Mouse (Mus musculus) thymus, postnatal 14 days (tissue): ENCODE data around the gene Hist1h4a.
"Not testable (repeated sequence)": the region's sequence is repeated elsewhere in the genome, so short reads cannot be mapped to it uniquely, and the experiment has no call there.

Experiments
- DNase-seq: peaks from one replicate; pipeline ENCODE4 v3.0.0; 2021

The Hist1h4a gene

DNA sequence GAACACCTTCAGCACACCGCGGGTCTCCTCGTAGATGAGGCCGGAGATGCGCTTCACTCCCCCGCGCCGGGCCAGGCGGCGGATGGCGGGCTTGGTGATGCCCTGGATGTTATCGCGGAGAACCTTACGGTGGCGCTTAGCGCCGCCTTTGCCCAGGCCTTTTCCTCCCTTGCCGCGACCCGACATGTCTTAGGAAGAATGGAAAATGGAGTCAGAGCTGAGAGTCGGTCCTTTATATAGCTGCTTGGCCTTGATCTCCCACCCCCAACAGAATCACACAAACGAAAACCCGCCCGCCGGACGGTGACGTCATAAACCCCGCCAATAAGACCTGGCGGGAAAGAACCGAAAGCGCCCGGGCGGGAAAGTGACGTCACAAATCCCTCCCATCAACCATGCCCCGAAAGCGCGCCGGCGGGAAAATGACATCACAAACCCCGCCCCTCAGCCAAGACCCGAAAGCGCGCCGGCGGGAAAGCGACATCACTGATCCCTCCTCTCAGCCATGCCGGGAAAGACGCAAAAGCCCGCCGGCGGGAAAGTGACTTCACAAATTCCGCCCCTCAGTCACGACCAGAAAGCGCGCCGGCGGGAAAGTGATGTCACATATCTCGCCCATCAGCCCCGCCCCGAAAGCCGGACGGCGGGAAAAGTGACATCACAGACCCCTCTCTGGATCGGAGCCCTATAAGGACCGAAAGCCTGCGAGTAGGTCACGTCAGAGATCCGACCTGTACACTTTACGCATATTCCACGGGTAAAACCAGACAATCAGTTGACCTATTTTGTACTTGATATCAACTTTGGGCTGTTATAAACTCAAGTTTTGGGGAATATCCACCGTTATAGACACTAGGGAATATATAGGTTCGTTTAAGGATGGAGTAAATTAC lies at the start of gene Hist1h4a:
Gene Hist1h4a (minus strand): TSS at position 259 of the 893 bp plus-strand sequence.
- peak; percentile 99 for DNase-seq

DNA sequence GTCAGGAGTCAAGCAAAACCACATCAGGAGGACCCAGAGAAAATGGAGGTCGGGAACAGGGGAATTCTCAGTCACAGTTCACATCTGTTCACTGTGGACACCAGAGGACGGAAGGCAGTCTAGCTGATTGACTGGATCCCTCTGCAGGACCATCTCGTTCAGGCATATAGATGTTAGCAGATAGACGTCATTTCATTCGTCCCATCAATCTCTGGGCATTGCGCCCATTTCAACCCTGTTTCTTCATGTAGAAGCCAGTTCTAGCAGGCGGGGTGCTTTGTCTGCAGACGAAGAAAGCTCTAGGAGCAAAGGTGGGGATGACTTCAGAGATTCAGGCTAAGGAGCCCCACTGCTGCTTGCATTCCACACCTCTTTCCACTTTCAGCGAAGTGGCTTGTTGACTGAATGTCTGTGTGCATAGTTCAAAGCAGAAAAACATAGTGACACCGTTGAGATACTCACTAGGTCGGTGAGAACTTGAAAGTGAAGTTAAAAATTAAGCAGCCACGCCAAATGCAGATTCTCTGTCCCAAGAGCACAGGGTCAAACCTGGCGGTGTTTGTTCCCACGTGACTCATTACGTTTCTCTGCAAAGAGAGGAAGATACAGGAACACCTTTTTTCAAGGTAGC lies 45.5 kb upstream of the Hist1h4a start, which contains the start of gene Slc17a2:
Gene Slc17a2 (plus strand): TSS at position 572 of the 631 bp plus-strand sequence.
- no peak for DNase-seq

DNA sequence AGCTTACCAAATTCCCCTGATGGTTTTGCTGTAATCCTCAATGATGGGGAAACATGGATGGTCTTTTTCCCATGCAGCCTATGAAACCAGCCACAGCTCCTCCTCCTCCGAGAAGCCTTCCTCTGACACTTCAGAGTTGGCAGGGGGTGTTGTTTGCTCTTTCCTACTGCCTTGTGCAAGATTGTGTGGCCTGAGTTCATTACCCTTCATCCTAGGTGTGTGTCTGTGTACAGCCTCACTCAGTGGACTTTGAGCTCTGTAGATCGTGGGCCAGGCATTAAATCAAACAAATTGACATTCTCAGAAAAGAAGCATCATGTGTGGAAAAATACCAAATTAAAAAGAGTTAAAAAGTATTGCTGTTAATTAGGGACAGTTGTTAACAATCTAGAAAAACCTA lies 43.5 kb upstream of the Hist1h4a start:
- DNase-seq: no peak

DNA sequence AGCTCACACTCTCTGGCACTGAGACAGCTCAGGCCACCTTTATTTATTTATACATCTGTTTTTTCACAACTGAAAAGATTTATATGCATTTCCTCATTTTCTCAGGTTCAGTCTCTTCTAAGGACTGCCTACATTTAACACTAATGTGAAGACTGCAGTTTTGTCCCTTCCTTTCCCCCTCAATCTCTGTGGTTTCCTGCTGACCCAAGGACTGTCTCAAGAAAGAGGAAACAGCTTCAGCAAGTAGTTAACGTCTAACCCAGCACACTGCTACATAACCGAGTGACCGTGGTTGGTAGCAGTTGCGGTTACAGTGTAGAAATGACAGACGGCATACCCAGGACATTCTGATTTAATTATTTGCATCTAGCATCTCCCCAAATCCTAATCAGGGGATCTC lies 38.4 kb upstream of the Hist1h4a start:
- DNase-seq: no peak

DNA sequence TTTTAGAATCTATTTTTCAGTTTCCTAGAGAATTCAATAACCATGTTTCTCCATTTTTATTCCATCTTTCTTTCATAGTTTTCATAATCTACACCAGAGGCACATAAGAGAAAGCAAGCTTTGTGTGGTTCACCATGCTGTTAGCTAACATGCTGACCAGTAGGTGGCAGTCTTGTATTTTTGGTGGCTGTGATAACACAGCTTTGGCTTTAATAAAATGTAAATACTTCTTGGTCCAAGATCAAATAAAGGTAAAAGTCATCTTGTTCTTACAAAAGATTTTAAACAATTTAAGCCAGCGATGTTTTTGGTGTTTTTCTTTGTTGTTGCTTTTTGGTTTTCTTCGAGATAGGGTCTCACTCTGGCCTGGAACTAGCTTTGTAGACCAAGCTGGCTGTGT lies 31.5 kb upstream of the Hist1h4a start:
- DNase-seq: peak; percentile 60

DNA sequence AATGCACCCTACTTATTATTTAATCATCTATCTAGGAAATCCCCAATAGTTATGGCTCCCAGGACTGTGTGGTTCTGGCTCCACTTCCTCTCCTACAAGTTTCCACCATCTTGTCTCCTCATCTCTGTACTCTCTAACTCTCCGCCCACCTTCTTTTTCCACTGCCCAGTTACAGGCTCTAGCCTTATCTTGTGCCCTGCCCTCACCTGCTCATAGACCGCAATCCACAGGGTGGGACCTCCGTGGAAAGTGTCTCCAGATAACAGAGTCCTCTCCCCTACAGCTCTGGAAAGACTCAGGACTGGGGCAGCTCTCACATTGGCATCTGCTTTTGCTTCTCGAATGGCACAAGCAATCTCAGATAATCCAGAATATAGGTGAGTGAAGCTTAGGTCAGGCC lies 18.0 kb upstream of the Hist1h4a start:
- no peak for DNase-seq

DNA sequence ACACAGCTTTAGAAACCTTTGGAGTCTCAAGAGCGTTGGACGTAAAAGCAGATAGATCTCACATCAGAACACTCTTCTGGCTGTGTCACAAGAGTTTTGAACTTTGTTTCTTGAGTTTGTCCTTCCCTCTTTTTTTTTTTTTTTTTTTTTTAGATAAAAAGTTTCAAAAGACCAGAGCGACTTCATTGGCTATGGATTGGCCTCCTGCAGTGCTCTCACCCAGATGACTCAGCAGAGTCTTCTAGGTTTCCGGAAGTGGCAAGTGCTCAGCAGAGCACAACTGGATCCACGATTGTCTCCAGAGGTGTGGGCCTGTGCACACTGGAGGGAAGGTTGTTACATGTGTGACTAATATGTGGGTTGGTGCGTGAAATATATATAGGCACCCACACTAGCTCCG lies 17.3 kb upstream of the Hist1h4a start:
- DNase-seq: no peak

DNA sequence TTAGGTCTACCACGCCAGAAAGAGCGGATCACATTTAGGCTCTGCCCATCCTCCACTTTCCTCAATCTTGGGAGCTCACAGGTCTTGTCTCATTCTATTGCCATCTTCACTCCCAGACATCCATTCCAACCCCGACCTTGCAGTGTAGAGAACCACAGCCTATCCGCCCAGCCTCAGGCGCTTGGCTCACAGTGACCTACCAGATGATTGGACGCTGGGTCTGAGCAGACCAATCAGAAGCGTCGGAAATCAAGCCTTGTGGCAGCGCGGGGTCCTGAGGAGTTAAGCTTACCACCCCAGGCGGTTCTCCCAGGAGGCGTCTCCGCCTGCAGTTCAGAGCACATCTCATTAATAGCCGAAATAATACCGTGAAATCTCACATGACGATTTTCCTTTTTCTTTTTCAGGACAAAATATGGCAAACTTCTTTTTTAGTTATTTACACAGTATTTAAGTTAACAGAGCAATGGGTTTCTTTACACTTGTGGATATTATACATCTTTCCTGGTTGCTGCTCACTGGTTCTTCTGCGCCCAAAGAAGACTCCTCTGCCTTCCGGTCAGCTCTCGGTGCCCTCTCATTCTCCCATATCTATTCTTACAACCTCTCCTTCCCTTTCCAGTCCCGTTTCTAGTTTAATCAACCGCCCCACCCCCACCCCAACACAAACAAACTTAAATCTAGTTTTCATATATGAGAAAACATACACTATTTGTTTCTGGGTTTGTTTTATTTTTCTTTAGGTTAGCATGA lies 11.7 kb upstream of the Hist1h4a start:
- no peak for DNase-seq

DNA sequence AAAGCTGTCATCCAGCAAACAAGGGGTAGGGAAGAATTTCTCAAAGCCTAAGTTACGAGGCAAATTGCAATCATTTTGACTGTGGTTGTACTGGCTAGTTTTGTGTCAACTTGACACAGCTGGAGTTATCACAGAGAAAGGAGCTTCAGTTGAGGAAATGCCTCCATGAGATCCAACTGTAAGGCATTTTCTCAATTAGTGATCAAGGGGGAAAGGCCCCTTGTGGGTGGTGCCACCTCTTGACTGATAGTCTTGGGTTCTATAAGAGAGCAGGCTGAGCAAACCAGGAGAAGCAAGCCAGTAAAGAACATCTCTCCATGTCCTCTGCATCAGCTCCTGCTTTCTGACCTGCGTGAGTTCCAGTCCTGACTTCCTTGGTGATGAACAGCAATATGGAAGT lies 8.6 kb upstream of the Hist1h4a start, which contains the start of gene Trim38:
Gene Trim38 (plus strand): TSS at position 301 of the 400 bp plus-strand sequence.
- DNase-seq: not testable (repeated sequence)

DNA sequence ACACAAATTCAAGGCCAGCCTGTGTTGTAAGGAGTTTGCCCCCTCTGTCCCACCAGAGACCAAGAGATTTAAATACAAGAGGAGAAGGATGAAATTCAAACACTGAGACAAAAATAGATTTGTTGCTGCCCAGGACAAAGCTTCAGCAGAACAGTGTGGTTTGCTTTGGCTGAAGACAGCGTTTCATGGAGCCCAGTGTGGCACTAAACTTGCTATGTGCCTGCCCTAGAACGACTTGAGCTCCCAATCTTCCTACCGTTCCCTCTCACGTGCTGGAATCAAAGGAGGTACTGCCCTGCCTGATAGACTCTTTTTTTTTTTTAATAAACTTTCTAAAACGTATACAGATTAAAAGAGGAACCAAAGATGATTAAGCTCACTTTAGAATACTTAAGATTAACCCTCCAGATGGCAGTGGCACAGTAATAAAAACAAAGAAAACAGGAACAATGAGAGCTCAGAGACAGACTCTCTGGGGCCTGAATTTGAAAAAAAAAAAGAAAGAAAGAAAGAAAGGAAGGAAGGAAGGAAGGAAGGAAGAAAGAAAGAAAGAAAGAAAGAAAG lies 7.9 kb upstream of the Hist1h4a start:
- no peak for DNase-seq

DNA sequence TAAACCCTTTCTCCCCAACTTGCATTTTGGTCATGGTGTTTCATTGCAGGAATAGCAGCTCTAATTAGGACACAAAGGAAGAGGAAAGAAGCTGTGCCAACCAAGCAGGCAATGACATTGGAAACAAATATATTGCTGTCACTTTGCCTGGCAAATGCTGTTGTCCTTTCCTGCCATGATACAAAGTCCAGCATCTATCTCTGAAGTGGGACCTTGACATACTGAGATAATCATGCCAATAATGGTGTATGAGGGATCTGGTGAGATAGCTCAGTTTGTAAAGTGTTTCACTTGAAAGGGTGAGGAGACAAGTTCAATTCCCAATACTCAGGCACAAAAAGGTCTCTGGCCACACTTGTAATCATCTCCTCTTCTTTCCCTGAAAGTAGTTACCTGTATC lies 5.7 kb upstream of the Hist1h4a start:
- no peak for DNase-seq

DNA sequence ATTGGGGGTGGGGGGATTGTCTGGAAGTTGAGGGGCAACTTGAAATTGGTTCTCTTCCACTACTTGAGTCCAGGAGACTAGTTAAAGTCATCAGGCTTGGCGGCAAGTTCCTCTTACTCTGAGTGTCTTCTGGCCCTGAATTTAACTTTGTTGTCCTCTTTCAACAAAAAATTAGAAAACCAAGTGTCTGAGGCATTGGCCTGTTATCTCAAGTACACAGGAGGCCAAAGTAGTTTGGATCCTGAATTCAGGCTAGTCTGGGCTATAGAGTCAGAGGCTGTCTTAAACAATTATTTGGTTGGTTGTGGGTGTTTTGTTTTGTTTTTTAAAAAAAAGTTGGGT lies 4.1 kb upstream of the Hist1h4a start:
- DNase-seq: no peak

DNA sequence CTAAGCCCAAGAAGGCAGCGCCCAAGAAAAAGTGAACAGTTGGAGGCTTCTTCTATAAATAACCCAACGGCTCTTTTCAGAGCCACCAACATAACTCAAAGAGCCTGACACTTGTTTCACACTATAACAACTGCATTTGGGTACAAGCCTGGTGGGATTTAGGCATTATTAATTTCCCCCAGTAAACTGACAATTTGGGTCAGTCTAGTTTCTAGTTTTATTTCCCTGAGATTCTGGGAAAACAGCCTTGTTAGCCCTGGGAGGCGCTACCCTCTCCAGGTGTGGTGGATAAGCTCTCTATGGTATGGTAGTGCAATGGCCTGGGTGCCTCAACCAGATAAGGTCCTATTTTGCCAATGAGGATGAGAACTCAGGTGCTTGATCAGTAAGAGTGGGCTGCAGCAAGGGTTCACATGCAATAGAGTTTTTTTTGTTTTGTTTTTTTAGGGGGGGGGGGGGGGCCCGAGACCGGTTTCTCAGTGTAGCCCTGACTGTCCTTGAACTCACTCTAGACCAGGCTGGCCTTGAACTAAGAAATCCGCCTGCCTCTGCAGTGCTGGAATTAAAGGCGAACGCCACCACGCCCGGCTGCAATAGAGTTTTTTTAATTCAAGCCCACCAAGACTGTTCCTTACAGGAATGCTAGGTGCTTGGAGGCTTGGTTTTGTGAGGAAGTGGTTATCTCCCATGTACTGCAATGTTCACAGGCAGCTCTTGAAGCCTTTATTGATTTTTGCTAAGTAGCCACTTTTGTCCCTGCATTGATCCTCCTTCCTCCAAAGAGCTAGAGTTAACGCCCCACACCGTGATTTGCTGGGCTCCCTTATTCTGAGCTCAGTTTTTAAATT lies 3.5 kb upstream of the Hist1h4a start:
- DNase-seq: no peak

DNA sequence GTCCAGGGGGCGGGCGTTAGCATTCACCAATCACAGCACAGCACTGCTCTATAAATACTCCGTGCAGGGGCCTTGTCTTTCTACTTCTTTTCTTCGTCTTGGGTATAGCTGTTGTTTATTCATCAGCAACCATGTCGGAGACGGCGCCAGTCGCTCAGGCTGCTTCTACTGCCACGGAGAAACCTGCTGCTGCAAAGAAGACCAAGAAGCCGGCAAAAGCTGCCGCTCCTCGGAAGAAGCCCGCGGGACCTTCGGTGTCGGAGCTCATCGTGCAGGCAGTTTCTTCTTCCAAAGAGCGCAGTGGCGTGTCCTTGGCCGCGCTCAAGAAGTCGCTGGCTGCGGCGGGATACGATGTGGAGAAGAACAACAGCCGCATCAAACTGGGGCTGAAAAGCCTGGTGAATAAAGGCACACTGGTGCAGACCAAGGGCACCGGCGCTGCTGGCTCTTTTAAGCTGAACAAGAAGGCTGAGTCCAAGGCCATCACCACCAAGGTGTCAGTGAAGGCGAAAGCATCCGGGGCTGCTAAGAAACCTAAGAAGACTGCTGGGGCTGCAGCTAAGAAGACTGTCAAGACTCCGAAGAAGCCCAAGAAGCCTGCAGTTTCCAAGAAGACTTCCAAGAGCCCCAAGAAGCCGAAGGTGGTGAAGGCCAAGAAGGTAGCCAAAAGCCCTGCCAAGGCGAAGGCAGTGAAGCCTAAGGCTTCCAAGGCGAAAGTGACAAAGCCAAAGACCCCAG lies 2.7 kb upstream of the Hist1h4a start, which contains the start of gene Hist1h1a:
Gene Hist1h1a (plus strand): TSS at position 81 of the 738 bp plus-strand sequence.
- peak; percentile 93 for DNase-seq

DNA sequence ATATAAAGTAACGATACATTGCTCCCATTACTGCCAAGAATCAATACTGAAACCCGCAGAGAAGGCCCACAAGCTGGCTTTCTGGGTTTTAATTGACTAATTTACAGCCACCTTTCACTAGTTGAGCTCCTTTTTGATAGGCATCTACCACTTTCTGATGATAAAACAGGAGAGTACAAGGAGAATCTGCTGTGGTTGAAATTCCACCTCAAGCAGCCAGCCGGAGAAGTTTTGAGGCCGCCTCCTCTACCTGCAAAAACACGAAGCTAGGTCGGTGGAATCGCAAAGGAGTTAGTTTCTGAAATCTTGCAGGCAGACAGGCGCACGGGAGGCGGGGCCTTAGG lies 2.2 kb upstream of the Hist1h4a start:
- no peak for DNase-seq

DNA sequence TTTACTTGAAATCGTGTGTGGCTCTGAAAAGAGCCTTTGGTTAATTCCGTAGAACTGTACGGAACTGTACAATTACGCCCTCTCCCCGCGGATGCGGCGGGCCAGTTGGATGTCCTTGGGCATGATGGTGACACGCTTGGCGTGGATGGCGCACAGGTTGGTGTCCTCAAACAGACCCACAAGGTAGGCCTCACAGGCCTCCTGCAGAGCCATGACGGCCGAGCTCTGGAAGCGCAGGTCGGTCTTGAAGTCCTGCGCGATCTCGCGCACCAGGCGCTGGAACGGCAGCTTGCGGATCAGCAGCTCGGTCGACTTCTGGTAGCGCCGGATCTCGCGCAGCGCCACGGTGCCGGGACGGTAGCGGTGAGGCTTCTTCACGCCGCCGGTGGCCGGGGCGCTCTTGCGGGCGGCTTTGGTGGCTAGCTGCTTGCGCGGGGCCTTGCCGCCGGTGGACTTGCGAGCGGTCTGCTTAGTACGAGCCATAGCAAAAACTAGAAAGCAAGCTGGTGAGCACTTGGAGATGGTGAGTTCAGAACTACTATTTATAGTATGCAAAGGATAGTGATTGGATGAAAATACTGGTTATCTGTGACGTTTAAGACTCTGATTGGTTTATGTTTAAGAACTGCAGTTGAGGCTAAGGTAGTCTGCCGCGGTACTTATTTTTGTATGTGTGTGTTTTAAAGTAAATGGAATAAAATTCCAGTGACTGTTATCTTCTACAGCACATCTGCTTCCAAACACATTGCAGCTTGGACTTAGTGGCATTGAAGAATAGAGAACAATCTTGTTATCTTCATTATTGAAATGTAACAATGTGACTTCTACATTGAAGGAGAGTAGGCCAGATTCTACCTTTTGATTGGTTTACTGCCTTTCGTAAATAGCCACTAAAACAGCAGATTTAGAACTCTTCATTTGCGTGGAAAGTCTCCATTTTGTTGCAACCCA lies 1.1 kb upstream of the Hist1h4a start, which contains the start of gene Hist1h3a:
Gene Hist1h3a (minus strand): TSS at position 516 of the 951 bp plus-strand sequence.
- DNase-seq: peak; percentile 74

DNA sequence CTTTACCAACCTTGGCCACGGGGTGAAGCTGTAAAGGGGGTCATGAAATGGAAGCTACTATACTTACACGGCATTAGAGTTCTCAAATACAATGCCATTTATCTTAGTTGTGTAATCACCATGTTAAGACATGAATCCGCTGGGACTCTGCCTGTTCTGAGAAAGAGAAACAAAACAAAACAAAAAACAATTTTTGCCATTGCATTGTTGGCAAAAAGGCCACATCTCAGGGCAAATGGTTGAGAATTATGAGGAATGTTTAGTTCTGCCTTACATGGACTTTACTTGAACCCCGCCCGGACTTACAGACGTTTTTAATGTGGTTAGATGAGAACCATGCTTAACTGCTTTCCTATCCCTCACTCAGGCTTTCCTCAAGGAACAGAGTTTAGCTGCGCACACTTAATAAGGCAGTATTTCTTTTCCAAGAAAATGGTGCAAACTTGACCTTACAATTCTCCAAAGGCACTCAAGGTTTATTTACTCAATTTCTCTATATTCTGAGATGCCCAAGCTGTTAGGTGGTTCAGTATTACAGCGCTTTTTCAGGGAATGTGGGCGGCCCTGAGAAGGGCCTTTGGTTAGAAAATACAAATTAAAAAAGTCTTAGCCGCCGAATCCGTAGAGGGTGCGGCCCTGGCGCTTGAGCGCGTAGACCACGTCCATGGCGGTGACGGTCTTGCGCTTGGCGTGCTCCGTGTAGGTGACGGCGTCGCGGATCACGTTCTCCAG lies 624 bp downstream of the Hist1h4a start:
- peak; percentile 57 for DNase-seq

DNA sequence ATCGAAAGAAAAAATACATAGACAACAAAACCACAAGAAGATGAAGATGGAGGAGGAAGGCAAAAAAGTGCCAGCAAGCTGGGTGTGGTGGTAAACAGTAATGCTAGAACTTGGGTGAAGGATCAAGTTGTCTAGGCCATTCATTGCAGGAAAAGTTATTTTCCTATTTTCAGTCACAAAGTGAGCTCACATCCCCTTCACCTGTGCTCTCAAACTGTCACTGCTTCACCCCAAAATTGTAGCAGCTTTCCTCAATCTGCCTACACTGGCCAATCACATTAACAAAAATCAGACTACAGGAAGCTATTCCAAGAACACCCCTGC lies 1.2 kb downstream of the Hist1h4a start:
- DNase-seq: no peak

DNA sequence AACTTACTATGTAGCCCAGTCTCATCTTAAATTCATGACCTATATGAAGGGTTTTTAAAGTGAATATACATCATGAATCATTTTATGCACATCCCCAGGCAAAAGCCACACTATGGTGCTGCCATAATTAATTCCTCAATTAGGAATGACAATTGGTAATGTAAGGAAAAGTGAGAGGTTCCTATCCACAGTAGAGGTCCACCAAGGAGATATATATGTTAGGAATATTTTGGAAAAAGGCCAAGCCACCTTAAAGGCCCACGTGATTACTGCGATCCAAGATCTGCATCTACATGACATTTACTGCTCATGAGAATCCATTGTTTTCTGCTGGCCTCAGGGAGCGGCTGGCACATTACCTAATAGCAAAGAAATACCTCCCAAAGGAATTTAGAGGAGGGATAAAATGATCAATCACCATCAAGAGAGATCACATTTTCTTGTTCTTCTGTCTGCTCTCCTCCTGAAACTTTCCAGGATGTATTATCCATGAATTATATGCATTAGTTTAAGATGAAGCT lies 1.7 kb downstream of the Hist1h4a start:
- DNase-seq: no peak
